Mouse (Mus musculus) cerebral cortex, adult 2 months (tissue): ENCODE results near the gene Snx27.

Experiments
- WGBS: fragments of 180-500 bp; shearing (Covaris S2); methylation state at CpG from one replicate; pipeline ENCODE4 v1.1.7; 2018; 5-methylcytosine and 5-hydroxymethylcytosine counted together

Snx27 gene

DNA sequence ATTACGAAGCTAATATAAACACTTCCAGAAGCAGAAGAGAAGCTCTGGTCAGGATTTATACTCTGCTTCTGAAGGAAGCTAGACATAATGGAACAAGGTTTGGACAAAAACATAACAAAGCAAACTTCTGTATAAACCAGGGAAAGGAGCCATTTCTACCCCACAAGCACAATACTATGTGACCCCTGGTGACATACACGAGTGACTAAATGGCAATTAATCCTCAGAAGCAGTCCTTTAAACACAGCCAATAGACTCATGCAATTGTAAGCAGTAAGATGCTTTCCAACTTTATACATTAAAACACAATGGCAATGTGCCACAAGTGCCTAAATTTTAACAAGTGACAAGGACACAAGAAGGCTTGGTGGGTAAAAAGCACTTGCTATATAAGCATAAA is 15.3 kb downstream of the Snx27 start:
- WGBS, result 37% methylated on average over 2 of the region's 2 CpGs

DNA sequence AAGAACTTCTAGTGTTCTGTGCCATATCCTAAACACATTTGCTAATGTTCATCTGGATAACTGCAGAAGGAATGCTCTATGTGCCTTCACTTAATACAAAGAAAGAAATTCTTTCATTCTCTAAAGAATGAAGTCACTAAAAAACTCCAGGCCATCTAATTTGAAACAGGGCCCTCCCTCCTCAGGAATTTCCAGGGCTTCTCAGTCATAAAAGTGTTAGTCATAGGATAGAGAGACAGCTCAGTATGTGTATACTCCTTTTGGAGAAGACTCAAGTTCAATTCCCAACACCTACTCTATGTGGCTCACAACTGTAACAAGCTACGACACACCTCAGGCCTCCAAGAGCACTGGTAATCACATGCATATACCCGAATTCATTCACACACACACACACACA is 17.0 kb downstream of the Snx27 start:
- 63% methylated on average over 2 of the region's 2 CpGs for WGBS

- 28% methylated on average over 3 of the region's 3 CpGs for WGBS
Observed at GRCm38 (mm10) chr3:94565127-94565526, 17.4 kb downstream of the Snx27 start.

GRCm38 (mm10) chr3:94564356-94565010 is 18.0 kb downstream of the Snx27 start:
- WGBS, result 79% methylated on average over 4 of the region's 4 CpGs

GRCm38 (mm10) chr3:94563163-94563562 is 19.4 kb downstream of the Snx27 start:
- WGBS, result 90% methylated on average over 3 of the region's 3 CpGs

- 62% methylated on average over 5 of the region's 5 CpGs for WGBS
Observed at GRCm38 (mm10) chr3:94559931-94560429, 22.5 kb downstream of the Snx27 start.

DNA sequence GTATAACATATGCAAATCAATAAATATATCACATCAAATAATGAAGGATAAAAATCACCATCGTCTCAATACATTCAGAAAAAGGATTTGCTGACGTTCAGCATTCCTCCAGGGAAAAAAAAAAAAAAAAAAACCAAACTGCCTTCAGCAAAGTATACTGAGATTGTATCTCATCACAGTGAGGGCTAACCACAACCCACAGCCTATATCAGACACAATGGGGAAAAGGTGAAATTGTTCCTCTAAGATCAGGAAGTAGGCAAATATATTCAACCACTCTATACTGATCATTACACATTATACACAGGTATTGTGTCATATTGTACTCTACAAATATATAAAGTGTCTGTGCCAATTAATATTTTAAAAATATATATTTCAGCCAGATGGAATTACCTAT is 33.5 kb downstream of the Snx27 start:
- 84% methylated on average over 2 of the region's 2 CpGs for WGBS

- 78% methylated on average over 3 of the region's 3 CpGs for WGBS
Observed at GRCm38 (mm10) chr3:94537187-94537586, 45.3 kb downstream of the Snx27 start.

DNA sequence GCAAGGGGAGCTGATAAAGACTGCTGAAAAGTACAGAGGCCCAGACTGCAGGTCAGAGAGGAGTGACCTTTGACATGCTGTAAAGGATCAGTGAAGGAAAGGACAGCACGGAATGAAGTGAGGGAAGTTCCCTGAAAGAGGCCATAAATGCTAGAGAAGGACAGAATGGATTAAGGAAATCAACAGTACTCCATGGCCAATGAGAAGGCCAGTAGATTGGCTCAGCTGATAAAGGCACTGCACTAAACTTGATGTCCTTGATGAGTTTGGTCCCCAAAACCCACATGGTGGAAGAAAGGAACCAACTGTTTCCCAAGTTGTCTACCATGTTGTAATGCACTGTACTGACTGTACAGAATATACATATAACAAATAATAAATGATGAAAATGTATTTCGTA is 55.8 kb downstream of the Snx27 start:
- WGBS, result 98% methylated on average over 2 of the region's 2 CpGs

- 96% methylated on average over 1 of the region's 1 CpGs for WGBS
Observed at GRCm38 (mm10) chr3:94506664-94507063, 75.9 kb downstream of the Snx27 start.

DNA sequence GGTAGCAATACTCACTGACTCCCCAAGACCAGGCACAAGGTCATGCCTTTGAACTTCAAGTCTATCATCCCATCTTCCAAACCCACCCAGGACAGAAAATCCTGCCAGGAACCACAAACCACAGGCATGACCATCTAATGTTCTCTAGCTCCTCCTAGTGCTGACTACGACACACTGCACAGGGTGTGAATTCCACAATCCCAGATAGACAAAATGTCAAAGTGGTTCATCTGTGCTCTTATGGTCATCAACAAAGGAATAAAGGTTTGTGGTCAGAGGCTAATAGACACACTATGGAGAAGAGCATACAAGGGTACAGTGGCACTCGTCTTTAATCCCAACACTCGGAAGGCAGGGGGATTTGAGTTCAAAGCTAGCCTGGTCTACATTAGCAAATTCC is 80.3 kb downstream of the Snx27 start:
- 78% methylated on average over 3 of the region's 3 CpGs for WGBS

GRCm38 (mm10) chr3:94497162-94497561 is 85.4 kb downstream of the Snx27 start:
- WGBS, result 91% methylated on average over 4 of the region's 4 CpGs

- WGBS, result 48% methylated on average over 6 of the region's 6 CpGs
Observed at GRCm38 (mm10) chr3:94487581-94487980, 94.9 kb downstream of the Snx27 start.

- 24% methylated on average over 7 of the region's 7 CpGs for WGBS
Observed at GRCm38 (mm10) chr3:94485922-94486321, 96.6 kb downstream of the Snx27 start.

- WGBS, result 13% methylated on average over 20 of the region's 20 CpGs
Observed at GRCm38 (mm10) chr3:94483790-94484439, 98.6 kb downstream of the Snx27 start.

DNA sequence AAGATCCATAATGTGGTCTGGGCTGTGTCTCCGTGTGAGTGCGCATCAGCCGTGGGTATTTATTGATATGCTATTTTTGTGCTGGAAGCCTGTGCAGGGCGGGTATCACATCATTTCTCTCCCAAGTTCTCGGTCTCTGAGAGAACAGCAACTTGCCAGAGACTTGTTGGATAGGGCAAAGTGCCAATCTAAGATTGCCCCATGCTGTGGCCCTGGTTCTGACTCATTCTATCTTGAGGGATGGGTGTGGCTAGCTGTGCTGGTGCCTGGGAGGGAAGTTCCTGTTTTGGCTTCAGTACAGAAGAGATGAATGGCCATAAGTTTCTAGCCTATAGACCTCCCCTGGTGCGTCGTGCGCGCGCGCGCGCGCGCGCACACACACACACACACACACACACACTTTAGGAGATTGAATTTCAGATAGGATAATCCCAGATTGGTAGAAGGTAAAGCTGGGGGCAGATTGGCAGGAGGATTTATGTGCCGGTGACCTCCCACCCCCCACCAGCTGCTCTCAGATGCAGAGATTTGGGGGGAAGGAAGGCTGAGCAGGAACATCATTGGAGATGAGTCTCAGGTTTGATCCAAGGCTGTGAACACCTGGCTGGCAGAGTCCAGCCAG is 99.6 kb downstream of the Snx27 start:
- 59% methylated on average over 17 of the region's 17 CpGs for WGBS

DNA sequence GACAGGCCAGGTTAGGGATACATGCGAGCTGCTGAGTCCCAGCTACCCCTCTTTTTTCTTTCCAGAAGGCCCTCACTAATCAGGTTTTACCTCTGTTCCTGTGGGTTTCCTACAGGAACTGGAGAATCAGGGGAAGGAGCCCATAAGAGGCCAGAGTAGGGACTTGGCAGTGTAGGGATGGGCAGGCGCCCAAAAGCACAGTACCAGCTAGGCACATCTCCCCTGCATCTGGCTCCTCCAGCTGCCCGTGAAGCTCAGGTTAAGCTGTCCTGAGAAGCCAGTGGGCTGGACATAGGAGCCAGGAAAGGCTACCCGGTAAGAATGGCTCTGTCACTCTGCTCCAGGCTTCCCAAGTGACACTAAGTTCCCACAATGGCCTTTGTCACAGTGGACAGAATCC is 101.1 kb downstream of the Snx27 start:
- 40% methylated on average over 4 of the region's 4 CpGs for WGBS

GRCm38 (mm10) chr3:94480291-94480884 is 102.1 kb downstream of the Snx27 start, which contains the start of gene Riiad1:
Gene Riiad1 (minus strand): TSS chr3:94480341.
- 19% methylated on average over 16 of the region's 16 CpGs for WGBS

DNA sequence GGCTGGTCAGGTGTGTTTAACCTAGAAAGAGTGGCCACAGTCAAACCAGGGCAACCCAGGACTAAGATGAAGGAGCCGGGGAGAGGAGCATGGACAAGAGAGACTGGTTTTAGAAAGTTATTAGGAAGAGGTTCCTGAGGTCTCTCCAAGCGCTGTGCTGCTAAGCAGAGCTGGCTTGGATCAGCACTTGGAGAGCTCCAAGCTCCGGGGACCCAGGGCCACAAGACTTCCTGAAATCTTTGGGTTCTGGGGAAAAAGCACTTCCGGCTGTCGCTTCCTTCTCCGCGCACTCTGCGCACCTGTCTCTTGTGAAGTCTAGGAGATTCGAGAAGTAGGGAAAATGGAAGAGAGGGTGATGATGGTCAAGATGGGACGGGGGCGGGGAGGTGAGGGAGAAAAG is 103.0 kb downstream of the Snx27 start:
- 16% methylated on average over 11 of the region's 11 CpGs for WGBS

- 8% methylated on average over 9 of the region's 9 CpGs for WGBS
Observed at GRCm38 (mm10) chr3:94478591-94479169, 103.8 kb downstream of the Snx27 start.

DNA sequence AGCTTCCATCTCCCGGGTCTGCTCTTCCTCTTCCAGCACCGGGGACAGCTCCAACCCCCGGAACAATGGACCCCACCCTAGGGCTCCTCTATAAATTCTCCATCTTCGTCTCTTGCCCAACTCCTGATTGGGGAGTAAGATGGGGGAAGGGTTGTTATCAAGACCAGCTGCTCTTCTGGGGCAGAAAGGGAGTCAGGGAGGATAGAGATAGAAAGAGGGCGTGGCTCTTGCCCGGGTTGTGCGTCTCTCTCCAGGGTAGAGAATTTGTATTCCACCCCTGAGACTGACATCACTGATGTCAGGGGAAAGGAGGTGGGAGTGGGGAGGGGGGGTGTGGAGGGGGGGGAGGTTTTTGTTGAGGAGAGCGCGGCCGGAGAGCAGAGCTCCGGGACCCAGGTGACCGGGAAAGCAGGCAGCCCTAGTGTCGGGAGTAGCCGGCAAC is 104.5 kb downstream of the Snx27 start, which contains the start of gene Celf3:
TSS of gene Celf3 (plus strand) at position 315 of the 442 bp plus-strand sequence.
- under 1% methylated on average over 14 of the region's 14 CpGs for WGBS

- WGBS, result 23% methylated on average over 4 of the region's 4 CpGs
Observed at GRCm38 (mm10) chr3:94477444-94477843, 105.1 kb downstream of the Snx27 start.
